Mouse (Mus musculus): ENCODE results near the gene Slc7a8.

Gene Slc7a8

GRCm38 (mm10) chr14:54780084-54780483 lies 1.7 kb downstream of the Slc7a8 start:
- no peak for DNase-seq

GRCm38 (mm10) chr14:54777893-54778292 lies 3.9 kb downstream of the Slc7a8 start:
- DNase-seq = no peak

GRCm38 (mm10) chr14:54776768-54777167 lies 5.0 kb downstream of the Slc7a8 start:
- DNase-seq = no peak

GRCm38 (mm10) chr14:54775534-54776041 lies 6.2 kb downstream of the Slc7a8 start:
- no peak for DNase-seq

GRCm38 (mm10) chr14:54772333-54772856 lies 9.4 kb downstream of the Slc7a8 start:
- DNase-seq = peak; percentile 69

- DNase-seq = no peak
Observed at GRCm38 (mm10) chr14:54770373-54770772, 11.4 kb downstream of the Slc7a8 start.

GRCm38 (mm10) chr14:54769068-54769425 lies 12.7 kb downstream of the Slc7a8 start:
- no peak for DNase-seq

GRCm38 (mm10) chr14:54768314-54769067 lies 13.3 kb downstream of the Slc7a8 start:
- DNase-seq = no peak

GRCm38 (mm10) chr14:54766937-54767336 lies 14.8 kb downstream of the Slc7a8 start:
- peak; percentile 72 for DNase-seq

GRCm38 (mm10) chr14:54756382-54756781 lies 25.4 kb downstream of the Slc7a8 start:
- no peak for DNase-seq

- no peak for DNase-seq
Observed at GRCm38 (mm10) chr14:54754602-54755018, 27.1 kb downstream of the Slc7a8 start.

GRCm38 (mm10) chr14:54753986-54754601 lies 27.7 kb downstream of the Slc7a8 start:
- DNase-seq = no peak

GRCm38 (mm10) chr14:54752938-54753337 lies 28.8 kb downstream of the Slc7a8 start:
- DNase-seq = no peak

- DNase-seq = no peak
Observed at GRCm38 (mm10) chr14:54751768-54752167, 30.0 kb downstream of the Slc7a8 start.

GRCm38 (mm10) chr14:54749238-54749637 lies 32.5 kb downstream of the Slc7a8 start:
- DNase-seq = no peak

- DNase-seq = peak; percentile 97
Observed at GRCm38 (mm10) chr14:54747942-54748917, 33.5 kb downstream of the Slc7a8 start.

GRCm38 (mm10) chr14:54746038-54746437 lies 35.7 kb downstream of the Slc7a8 start:
- no peak for DNase-seq

GRCm38 (mm10) chr14:54744473-54744872 lies 37.3 kb downstream of the Slc7a8 start:
- DNase-seq = no peak

- no peak for DNase-seq
Observed at GRCm38 (mm10) chr14:54742375-54742774, 39.4 kb downstream of the Slc7a8 start.

GRCm38 (mm10) chr14:54741721-54742120 lies 40.0 kb downstream of the Slc7a8 start:
- no peak for DNase-seq

GRCm38 (mm10) chr14:54737634-54738033 lies 44.1 kb downstream of the Slc7a8 start:
- DNase-seq = peak; percentile 61
